Mouse (Mus musculus): ENCODE measurements at regions not wholly inside any gene's neighbourhood (a gene's known extent, or its start where the extent isn't known, plus 50 kb on each side); places are given as distances from the start of the nearest gene placed in this dataset.

DNA sequence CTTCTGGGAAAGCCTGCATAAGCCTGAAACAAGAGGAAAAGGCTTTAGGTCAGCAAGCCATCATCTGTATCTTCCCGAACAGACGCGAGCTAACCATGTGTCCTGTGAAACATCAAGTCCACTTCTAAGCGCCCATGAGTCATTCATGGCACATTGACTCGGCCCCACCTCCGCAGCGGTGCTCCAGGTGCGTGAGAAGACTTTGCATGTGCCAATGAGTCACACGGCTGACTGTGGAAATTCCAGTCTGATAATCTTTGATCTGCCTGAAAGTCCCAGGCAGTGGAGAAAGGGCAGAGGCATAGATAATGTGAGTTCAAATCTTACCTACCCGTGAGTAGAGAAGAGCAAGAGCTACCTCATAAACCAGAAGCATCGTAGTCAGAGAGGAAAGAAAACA, 137.8 kb downstream of the Pfkfb3 start:
- DNase-seq (ENCODE audit: inconsistent age in 2 of 2, low spot score in 1 of 2), result no peak

DNA sequence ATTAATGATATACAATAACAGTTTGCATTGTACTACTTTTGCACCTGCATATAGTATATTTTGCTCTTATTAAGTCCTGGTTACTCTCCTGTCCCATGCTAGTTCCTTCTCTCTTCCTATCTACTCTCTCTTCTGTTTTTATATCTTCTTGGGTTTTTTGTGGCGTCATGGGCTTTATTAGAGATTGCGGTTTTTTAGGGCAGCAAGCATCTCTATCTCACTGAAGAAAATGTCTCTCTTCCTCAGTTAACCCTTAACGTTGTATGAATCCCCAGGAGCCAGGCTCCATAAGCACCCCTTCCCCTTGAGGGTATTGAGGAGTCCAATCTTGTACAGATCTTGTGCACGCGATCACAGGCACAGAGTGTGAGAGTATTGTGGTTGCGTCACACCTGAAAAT, 141.4 kb downstream of the Pfkfb3 start:
- DNase-seq (ENCODE audit: inconsistent age in 2 of 2, low spot score in 1 of 2), result no peak

DNA sequence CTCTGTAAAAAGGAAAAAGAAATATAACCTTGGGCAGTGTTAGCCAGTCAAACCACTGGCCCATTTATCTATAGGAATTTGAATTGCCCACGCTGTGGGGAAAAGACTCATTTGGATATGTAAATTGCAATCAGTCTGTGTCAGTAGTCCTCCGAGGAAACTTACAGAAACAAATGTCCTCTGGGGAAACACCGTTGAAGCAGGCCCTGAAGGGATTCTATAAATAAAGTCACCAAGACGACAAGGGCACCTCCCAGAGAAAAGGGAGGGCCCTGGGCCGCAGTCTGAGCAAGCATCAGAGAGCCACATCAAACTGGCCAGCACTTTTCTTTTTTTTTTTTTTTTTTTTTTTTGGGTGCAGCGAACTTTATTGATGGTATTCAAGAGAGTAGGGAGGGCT, 145.4 kb downstream of the Pfkfb3 start:
- DNase-seq (ENCODE audit: inconsistent age in 2 of 2, low spot score in 1 of 2), result no peak

DNA sequence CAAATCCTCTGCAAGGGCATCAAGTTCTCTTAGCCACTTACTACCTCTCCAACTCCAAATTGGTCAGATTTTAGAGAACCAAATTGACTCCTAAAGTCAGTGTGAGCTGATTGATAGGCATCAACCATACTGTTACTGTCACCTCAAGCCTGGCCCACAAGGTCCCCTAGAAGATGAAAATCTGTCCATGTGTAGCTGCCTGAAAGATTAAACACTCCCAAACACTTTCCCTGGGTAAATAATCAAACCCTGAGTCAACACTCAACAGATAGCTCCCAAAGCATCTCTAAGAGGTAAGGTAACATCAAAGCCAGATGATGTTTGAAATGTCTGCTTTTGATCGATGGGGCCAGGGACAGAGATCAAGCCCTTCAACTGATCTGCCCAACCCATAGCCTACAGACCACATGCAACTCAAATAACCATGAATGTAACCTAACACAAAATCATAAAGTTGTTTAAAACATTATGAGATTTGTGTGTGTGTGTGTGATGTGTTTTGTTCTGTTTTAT, 147.7 kb downstream of the Pfkfb3 start:
- no peak for DNase-seq (ENCODE audit: inconsistent age in 2 of 2, low spot score in 1 of 2)

DNA sequence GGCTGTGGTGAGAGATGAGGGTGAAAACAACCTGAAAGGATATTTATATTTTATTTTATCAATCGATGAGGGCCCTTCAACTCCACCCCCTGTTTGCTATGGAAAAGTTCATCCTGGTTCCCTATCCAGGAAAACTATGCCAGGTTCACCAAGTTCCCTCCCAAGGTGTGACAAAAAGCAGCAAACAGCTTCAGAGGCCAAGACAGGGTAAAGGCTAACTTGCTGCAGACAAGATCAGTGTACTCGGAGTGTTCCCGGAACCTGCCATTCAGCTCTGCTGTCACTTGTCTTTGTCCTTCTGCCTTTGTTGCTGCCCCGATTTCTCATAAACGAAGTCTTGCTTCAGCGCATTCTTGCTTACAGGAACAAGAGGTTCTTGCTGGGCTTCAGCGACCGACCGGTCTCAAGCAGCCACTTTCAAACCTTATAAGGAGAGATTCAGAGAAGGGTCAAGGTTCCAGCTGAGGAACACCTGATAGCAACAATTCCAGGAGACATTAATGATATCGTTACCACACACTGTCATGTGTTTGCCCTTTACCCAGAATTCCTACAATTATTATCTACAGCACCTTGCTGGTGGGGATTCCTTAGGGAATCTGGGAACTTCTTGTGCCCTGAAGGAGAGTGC, 151.5 kb downstream of the Pfkfb3 start:
- no peak for DNase-seq (ENCODE audit: inconsistent age in 2 of 2, low spot score in 1 of 2)

DNA sequence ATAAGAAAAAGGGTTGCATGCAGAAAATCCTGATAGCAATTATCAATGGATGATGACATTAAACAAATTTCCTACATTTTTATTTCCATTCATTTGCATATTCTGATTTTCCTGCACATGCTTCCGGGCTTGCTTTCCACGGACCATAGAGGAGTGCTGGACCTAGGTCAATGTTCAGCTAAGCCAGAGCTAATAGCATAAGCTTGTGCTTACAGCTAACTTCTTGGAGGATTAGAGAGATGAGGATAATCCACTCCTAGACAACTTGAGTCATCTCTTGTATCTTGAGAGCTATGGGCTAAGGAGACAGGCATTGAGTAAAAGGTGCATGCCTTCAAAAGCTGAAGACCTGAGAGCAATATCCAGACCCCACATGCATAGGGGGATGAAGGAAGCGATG, 154.5 kb downstream of the Pfkfb3 start:
- no peak for DNase-seq (ENCODE audit: inconsistent age in 2 of 2, low spot score in 1 of 2)

DNA sequence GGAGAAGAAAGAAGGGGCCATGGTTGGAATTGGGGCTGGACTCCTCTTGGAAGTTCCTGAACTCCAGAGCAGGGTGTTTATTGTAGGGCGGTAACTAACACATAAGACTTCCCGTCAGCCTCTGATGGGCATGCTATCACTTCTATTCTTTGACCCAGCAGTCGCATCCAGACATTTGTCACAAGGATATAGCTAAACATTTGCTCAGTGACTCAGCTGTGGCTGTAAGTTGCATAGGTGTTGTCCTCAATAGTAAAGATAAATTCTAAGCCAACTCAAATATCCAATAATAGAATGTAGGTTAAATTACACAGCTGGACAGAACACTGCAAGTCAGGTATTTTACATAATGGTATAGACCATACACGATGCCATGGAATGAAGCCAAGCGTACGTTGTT, 154.9 kb downstream of the Pfkfb3 start:
- no peak for DNase-seq (ENCODE audit: inconsistent age in 2 of 2, low spot score in 1 of 2)

DNA sequence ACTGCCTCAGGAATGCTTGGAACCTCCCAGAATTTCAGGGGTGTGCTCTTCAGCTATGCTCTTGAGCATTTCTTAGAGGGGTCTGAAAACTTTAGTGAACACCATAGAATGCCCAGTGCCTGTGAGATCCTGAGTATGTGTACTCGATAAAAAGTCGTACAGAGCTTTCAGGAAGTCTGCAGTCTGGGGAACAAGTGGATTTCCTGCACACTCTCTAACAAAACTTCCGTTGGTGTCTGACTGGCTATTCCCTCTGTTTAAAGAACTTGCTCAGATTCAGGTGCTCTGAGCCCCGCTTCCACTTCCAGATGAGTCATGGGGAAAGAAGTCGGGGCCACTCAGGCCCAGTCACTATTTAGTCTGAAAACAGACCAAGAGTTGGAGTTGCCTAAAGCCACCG, 155.5 kb downstream of the Pfkfb3 start:
- DNase-seq (ENCODE audit: inconsistent age in 2 of 2, low spot score in 1 of 2), result no peak

DNA sequence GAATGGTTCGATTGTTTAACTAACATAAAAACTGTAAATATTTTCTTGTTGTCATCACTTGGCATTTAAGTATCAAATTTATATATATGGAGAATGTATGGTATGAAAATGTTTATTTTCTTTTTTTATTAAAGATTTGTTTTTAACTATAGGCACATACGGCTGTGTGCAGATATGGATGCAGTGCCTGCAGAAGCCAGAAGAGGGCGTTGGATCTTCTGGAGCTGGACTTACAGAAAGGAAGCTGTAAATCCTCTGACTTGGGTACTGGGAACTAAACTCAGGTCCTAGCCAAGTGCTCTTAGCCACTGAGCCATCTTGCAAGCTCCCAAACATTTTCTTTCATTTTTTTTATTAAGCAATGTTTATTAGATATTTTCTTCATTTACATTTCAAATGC, 157.0 kb downstream of the Pfkfb3 start:
- DNase-seq (ENCODE audit: inconsistent age in 2 of 2, low spot score in 1 of 2), result no peak

DNA sequence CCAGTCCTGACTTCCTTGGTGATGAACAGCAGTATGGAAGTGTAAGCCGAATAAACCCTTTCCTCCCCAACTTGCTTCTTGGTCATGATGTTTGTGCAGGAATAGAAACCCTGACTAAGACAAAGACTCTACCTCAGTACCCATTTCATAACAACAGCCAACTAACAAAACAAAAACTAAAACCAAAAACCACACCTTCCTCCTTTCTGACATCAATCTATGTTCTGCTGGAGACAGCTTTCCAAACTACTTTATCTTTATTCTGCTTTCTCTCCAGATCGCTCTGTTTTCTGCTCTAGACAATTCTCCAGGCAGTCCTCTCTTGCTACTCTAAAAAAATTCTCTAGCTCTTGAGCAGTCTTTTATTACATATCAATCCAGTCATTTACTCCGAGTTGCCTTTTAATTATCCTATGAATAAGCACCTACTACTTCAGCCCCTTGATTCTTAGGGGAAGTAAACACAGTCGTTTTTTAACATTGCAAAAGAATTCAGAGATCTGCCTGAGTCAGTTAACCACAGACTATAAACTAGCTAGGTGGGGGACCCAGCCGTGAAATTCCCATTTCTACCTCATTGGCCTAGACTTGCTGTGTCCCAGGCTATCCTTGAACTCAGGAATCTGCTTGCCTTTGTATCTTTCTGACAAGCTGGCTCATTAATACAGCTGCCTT, 159.1 kb downstream of the Pfkfb3 start:
- DNase-seq (ENCODE audit: inconsistent age in 2 of 2, low spot score in 1 of 2), result no peak

DNA sequence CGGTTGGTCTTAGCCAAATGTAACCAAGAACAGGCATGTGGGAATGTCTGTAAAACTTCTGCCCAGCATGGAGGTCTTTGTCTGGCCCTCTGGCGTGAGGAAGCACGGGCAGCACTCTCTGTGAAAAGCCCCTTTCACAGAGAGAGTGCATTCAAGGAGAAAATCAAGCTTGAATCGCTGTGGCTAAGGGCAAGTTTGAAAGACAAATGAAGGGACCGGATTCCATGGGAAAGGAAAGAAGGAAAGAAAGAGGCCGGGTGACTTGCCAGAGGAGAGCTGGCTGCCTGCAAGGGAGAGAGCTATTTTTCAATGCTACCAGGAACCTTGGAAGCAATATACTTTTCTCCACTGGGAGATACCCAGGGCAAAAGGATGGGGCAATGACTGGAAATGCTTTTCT, 162.2 kb downstream of the Pfkfb3 start:
- DNase-seq (ENCODE audit: inconsistent age in 2 of 2, low spot score in 1 of 2), result no peak

DNA sequence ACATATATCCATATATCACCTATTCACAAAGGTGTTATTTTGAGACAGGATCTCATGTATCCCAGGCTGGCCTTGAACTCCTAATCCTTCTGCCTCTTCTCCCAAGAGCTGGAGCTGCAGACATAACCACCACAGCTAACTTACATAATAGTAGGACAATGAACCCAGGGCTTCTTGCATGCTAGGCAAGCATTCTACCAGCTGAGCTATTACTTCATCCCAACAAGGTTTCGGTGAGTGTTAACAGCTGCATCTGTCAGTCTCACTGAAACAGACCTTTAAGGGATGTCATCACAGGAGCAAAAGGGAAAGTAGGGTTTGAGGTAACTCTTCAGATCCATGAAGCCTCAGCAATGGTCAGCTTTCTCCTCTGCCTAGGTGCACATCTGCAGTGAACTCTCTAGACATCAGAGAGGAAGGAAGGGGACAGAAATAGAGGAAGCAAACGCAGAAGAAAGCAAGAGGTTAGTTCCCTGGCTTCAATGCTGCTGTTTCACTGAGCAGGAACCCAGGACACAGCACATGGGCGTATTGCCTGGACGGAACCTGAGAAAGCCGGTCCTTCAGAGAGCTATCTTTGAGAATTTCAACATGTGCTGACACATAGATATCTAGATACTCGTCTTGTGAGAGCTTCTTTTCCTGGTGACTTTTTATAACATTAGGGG, 163.1 kb downstream of the Pfkfb3 start:
- DNase-seq (ENCODE audit: inconsistent age in 2 of 2, low spot score in 1 of 2), result no peak

DNA sequence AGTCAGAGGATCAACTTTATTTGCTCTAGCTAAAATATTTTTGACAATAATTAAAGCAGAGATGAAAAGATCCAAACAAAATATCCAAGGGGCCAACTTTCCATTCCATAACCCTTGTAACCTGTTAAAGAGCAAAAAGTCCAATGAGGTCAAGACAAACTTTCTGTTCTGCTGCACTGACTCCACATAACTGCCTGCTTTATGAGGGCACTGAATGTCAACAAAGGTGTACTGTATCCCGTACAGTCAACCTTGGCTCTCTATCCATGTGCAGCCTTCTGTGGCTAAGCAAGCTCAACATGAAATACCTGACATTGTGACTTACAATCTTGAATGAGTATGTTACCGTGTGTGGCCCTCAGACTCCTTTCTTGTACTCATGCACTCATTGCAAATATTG, 166.3 kb downstream of the Pfkfb3 start:
- DNase-seq (ENCODE audit: inconsistent age in 2 of 2, low spot score in 1 of 2), result no peak

DNA sequence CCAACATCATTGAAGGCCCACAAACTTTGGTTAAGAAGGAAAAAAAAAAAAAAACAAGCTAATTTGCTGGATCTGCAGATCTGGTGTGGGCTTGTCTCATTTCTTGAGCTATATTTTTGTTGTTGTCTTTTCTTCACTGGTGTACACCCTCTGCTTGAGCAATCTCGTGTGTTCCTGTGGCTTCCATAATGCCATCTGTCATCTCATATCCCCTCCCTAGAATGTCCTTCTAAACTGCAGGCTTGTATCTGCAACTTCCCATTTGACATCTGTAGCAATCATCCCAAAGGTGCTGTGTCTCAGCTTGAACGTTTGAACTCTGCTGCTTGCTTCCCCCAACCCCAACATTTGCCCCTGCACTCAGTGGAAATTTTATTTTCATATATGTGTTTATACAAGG, 170.1 kb downstream of the Pfkfb3 start:
- DNase-seq (ENCODE audit: inconsistent age in 2 of 2, low spot score in 1 of 2), result no peak

DNA sequence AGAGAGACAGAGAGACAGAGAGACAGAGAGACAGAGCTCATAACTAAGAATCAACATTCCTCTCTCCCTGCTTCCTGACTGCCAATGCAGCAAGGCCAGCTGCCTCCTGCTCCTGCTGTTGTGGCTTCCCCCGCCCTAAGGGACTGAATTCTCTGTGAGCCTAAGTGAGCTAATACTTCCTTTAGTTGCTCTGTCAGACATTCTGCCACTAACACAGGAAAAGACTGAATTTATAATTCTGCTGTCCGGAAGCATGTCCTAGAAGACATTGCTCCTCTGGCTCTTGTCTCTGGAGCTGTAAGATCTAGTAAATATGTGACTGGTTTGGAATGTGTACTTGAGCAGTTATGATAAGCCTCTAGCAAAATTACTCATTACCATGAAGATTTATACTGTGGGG, 176.7 kb downstream of the Pfkfb3 start:
- DNase-seq (ENCODE audit: inconsistent age in 2 of 2, low spot score in 1 of 2), result peak; percentile 17 to 63

DNA sequence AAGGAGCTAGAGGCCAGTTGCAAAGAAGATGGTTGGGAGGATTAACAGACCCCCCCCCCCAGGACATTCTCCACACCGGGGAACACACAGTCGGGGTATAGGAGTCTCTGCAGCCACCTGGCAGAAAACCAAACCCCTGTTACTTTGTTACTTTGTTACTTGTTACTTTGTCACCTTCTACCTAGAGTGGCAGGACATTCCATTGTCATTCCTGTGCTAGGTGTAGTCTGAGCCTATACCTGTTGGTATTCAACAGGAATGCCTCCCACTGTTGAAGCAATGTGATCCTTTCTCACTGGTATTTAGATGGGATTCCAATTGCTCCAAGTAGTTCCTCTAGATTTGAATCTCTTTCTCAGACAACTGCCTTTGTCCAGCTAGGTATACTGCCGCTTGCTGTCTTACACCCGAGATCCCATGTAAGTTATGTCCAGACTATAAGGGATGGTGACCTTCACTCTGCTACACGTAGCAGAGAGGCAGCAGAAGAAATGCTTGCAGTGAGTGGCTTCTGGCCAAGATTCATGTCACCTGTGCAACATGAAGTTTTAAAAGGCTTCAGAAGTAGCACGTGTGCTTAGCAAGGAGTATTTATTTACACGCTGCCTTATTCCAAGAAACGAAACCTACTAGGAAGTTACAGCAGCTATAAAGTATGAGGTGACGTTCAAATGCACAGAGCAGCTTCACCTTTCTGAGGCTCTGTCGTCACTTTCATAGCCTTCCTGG, 178.0 kb downstream of the Pfkfb3 start:
- peak in 1 of 2 experiments; percentile 37 for DNase-seq (ENCODE audit: inconsistent age in 2 of 2, low spot score in 1 of 2)

DNA sequence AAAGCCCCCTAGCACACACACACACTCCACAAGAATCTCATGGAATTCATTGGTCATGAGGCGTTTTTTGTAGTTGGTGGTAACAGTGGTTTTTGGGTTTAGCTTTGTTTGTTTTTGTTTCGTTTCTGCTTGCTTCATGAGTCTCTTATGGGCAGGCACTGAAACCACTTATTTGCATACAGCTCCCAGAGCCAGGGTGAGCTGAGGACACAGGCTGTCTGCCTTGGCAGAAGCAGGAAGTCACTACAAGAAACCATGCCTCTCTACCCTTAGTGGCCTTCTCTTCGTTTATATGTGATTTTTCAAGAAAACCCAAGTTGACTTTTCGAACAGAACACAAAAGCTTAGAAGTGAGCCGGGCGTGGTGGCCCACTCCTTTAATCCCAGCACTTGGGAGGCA, 178.8 kb downstream of the Pfkfb3 start:
- peak; percentile 30 to 76 for DNase-seq (ENCODE audit: inconsistent age in 2 of 2, low spot score in 1 of 2)

DNA sequence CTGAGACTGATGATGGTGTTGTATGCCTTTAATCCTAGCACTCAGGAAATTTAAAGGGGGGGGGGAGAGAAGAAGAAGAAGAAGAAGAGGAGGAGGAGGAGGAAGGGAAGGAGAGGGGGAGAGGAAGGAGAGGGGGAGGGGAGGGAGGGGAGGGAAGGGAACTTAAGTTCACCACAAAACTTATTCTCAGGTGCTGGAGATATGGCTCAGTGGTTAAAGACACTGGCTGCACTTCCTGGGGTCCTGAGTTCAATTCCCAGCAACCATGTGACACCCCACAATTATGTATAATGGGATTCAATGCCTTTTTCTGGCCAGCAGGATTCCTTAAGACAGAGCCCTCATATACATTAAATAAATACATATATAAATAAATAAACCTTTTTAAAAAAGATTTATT, 183.6 kb downstream of the Pfkfb3 start:
- no peak for DNase-seq (ENCODE audit: inconsistent age in 2 of 2, low spot score in 1 of 2)

DNA sequence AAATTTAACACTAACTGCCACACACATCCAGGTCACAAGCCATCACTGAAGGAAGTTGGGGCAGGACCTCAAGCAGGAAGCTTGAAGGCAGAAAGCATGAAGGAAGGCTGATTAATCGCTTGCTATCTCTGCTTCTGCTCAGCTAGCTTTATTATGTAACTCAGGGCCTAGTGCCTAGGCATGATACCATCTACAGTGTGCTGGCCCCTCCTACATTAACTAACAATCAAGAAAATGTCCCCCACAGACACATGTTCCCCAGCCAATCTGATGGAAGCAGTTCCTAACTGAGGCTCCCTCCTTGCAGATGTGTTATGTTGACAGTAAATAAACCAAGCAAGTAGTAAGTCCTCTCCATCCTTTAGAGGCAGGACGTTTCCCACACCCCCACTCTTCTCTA, 186.6 kb downstream of the Pfkfb3 start:
- no peak for DNase-seq (ENCODE audit: inconsistent age in 2 of 2, low spot score in 1 of 2)

DNA sequence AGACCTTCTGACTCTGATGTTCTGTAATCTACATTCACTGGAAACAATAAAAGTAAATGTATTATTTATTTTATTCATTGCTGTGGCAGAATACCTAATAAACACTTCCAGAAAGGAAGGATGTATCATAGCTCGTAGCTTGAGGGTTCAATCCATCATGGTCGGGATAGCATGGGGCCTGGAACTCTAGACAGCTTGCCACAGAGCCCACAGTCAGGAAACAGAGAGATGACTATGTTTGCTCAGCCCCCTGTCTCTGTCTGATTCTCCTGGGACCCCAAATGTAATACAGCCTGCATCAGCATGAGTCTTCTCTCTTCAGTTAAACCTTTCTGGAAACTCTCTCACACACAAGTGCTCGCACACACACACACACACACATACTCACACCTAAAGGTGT, 188.1 kb downstream of the Pfkfb3 start:
- no peak for DNase-seq (ENCODE audit: inconsistent age in 2 of 2, low spot score in 1 of 2)

DNA sequence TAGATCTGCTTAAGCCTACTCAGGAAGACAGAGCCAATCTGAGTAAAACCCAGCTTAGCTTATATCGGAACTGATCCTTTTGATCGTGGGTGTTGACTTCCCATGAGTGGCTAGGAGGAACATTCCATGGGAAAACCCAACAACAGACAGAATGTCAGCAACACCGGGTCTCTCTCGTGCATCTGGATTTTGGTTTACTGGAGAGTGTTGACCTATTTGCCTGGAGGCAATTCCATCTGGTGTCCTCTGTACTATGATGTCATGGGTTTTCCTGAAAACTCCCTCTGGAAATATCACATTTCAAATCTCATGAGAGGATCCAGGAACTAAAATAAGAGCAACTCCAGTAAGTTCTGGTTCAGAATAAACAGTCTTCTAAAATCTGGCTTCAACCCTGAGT, 188.5 kb downstream of the Pfkfb3 start:
- DNase-seq (ENCODE audit: inconsistent age in 2 of 2, low spot score in 1 of 2), result peak in 1 of 2 experiments; percentile 29

DNA sequence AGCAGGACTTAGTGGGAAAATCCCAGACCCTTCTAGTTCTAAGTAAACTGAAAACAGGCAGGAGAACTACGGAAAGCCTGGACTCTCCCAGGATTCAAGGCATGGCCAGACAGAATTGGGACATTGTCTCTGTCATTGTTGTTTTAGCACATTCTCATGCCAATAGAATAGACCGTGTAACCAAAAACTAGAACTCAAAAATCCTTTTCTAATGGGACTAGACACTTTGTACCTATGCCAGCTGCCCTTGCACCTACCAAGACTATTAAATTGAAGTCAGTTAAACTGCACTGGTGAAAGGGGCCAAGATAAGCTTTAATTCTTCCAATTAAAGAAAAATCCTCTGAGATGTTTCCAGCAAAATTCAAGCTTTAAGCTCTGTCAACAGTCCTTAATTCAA, 189.8 kb downstream of the Pfkfb3 start:
- no peak for DNase-seq (ENCODE audit: inconsistent age in 2 of 2, low spot score in 1 of 2)

All from adrenal gland, adult (tissue).